Mouse (Mus musculus) NIH3T3 (cell line): ENCODE results near the gene Vat1.
A peak's percentile ranks its signal among the peaks of the same experiment; 100 is the strongest.
"Not testable (repeated sequence)": the region's sequence is repeated elsewhere in the genome, so short reads cannot be mapped to it uniquely, and the experiment has no call there.

ENCODE experiments used
- DNase-seq: peaks from one replicate; pipeline ENCODE4 v3.0.0-alpha.2; 2012; ENCODE audit warnings: low read depth

Gene Vat1

DNA sequence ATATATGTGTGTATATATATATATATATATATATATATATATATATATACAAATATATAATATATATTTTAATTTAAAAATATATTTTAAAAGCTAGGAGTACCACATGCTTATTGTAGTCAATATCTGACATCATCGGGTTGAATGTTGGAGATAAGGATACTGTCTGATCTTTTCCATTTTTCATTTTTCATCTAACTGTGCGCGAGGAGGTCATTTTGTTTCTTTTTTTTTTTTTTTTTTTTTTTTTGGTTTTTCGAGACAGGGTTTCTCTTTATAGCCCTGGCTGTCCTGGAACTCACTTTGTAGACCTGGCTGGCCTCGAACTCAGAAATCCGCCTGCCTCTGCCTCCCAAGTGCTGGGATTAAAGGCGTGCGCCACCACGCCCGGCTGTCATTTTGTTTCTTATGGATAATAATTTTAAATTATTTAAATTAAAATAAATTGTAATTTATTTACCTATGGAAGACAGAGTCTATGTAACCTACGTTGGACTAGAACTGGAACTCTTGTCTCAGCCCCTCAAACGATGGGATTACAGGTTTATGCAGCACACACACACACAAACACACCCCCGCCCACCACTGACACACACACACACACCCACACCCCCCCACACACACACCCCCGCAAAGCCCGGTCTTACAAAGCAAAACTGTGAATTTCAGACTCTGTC, 24.4 kb downstream of the Vat1 start:
- not testable (repeated sequence) for DNase-seq

GRCm38 (mm10) chr11:101438006-101438405, 28.0 kb downstream of the Vat1 start:
- DNase-seq, result not testable (repeated sequence)

- no peak for DNase-seq
Measured at GRCm38 (mm10) chr11:101436916-101437315, 29.1 kb downstream of the Vat1 start.

GRCm38 (mm10) chr11:101435831-101436230, 30.2 kb downstream of the Vat1 start:
- no peak for DNase-seq

DNA sequence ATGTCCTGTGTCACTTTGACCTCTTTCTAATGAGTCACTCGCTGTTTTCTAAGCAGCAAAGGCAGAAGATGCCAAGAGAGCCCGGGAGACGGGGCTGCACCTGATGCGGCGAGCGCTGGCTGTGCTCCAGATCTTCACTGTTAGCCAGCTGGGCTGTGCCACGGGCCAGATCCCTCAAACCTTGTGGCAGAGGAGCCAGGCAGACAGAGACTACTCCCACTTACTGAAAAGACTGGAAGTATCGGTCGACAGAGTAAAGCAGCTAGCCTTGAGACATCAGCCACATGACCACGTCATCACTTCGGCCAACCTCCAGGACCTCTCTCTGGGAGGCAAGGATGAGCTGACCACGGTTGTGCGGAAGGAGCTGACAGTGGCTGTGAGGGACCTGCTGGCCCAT, 32.6 kb downstream of the Vat1 start:
- no peak for DNase-seq

GRCm38 (mm10) chr11:101431327-101431726, 34.7 kb downstream of the Vat1 start:
- no peak for DNase-seq

GRCm38 (mm10) chr11:101426165-101426564, 39.9 kb downstream of the Vat1 start:
- DNase-seq, result no peak

- DNase-seq, result peak; percentile 99
Measured at GRCm38 (mm10) chr11:101424925-101425813, 40.9 kb downstream of the Vat1 start, which contains the start of the genes Rundc1 and Ptges3l. Gene Rundc1 (plus strand): TSS chr11:101425085. Gene Ptges3l (minus strand): TSS chr11:101425333.

GRCm38 (mm10) chr11:101424105-101424851, 41.8 kb downstream of the Vat1 start, which contains the start of gene Gm27029:
Gene Gm27029 (minus strand): TSS chr11:101424796.
- peak; percentile 74 for DNase-seq

DNA sequence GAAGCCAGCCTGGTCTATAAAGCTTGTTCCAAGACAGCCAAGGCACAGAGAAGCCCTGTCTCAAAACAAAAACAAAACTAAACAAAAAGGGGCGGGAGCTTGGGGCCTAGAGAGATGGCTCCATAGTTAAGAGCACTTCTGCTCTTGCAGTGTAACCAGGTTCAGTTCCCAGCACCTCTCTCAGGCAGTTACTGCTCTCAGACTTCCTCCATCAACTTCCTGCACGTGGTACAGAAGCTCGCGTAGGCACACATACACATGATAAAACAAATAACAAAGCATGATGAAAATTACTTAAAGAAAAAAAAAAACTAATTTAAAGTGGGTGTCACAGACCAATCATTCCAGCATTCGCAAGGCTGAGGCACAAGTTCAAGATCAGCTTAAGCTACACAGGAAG, 45.9 kb downstream of the Vat1 start:
- no peak for DNase-seq

DNA sequence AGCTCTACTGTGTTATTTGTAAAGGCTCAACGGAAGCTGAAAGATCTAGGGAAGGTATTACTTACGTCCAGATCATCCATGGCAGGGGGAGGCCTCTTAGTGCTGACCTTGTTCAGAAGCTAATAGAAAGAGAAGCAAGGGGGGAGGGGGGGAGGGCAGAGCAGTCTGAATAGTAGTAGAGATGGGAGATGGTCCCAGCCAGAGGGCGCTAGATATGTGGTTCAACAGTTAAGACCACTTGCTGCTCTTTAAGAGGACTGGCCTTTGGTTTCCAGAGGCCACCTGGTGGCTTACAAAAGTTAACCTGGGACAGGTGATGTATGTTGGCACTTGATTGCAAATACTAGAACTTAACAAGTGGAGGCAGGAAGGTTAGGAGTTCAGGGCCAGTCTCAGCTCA, 46.4 kb downstream of the Vat1 start:
- DNase-seq, result peak; percentile 51

DNA sequence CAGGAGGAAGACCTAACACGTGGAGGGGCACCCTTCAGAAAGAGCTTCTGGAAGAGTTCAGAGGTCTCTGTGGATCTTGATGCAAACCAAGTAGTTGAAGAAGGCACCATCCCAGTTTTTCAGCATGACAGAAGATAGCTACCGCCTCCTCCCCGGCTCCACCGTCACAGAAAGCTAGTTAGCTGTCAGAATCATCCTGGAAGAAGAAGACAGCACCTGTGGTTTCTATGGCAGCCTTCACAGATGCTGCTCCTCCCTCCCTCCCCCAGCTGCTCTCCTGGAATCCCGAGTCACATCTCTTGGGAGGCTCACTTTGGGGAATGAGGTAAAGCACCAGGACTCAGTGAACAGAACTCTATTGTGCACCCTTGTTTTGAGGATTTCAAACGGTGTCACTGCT, 47.0 kb downstream of the Vat1 start:
- no peak for DNase-seq

GRCm38 (mm10) chr11:101417101-101417855, 48.8 kb downstream of the Vat1 start, which contains the start of gene Aarsd1:
Gene Aarsd1 (minus strand): TSS chr11:101417615.
- peak; percentile 88 for DNase-seq

DNA sequence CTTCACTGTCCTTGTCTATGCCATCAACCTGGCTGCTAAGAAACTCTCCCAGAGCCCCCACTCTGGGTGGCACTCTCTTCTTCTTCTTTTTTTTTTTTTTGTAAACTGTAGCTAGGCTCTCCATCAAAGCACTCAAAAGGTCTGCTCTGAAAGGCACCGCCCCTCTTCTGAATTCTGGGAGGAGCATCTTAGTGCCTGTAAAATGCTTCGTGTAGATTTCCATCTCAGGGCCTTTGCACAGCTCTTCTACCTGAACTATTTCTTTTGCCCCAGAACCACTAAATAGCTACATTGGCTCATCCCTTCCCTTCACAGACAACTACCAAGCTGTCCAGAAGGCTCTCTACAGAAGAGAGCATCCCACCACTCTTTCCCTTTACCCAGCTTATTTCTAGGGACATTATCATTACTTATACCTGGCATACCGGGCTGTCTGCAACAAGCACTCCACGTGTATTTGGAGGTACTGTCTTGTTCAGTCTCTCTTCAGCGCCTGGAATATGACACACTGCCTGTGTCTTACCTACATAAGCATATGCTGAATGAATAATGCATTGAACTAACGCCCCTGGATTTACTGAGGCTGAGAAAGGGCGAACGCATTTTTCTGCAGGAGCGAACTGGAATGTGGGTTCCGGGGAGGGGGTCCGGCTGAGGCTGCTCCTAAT, 49.5 kb downstream of the Vat1 start:
- peak; percentile 52 for DNase-seq

DNA sequence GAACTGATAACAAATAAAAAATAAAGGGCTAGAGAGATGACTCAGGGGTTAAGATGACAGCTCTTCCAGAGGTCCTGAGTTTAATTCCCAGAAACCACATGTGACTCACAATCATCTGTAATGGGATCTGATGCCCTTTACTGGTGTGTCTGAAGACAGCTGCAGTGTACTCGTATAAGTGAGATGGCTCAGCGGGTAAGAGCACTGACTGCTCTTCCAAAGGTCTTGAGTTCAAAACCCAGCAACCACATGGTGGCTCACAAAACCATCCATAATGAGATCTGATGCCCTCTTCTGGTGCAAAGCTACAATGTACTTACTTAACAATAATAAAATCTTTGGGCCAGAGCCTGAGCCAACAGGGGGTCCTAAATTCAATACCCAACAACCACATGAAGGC, 50.7 kb downstream of the Vat1 start:
- DNase-seq, result peak; percentile 53
